In genomic region chr2:179976295-179976627, GRCm38 (mm10) we compare ENCODE assay signal across 8 mouse cellular contexts. TPM values are rescaled to one million over a fixed set of nuclear protein-coding genes. Genes with fewer than 3 reads are reported as not detected.
A peak's percentile ranks its signal among the peaks of the same experiment; 100 is the strongest.
DNase-seq lines count a peak whose midpoint lies in the region; ATAC-seq and TF ChIP-seq lines count a peak whose summit lies in the region.

No protein-coding gene starts in this region.

- no peak for TF ChIP-seq CTCF in CH12.LX (conservative IDR thresholded peaks at IDR 0.05 in 1 of 2, IDR thresholded peaks at IDR 0.05 in 1 of 2; ENCODE audit: low read depth in 2 of 2, low read length in 2 of 2)
- TF ChIP-seq CTCF in liver, embryonic 14.5 days (IDR thresholded peaks at IDR 0.05; ENCODE audit: low read depth): no peak

- WGBS in forebrain, embryonic 14.5 days: under 1% methylated on average over 33 of the region's 54 CpGs
- WGBS in liver, embryonic 14.5 days (ENCODE audit: insufficient replicate concordance): under 1% methylated on average over 46 of the region's 54 CpGs

- in situ Hi-C loops in CH12.LX (cut with MboI; ENCODE audit: low pct_ligation_motif_present, low pct_unique_long_range_greater_than_20kb, low sequenced_read_pairs): no loop called here

- H3K36me3 ChIP-seq in CH12.LX (replicated peaks in 1 of 2; ENCODE audit: control insufficient read depth in 1 of 2, insufficient read depth in 1 of 2, low read length in 1 of 2): peaks cover 0 to 11% of the 10 kb centered on the region in 2 experiments
- H3K36me3 ChIP-seq in forebrain, embryonic 14.5 days (ENCODE audit: control insufficient read depth, insufficient read depth, low read length): no peaks in the 10 kb centered on the region
- H3K36me3 ChIP-seq in liver, embryonic 14.5 days (replicated peaks; ENCODE audit: control insufficient read depth, insufficient read depth, low read depth): no peaks in the 10 kb centered on the region

- H3K4me3 ChIP-seq in CH12.LX (replicated peaks in 1 of 3; ENCODE audit: low read depth in 2 of 3, low read length in 2 of 3, poor library complexity in 1 of 3): peak overlapping the region; percentile 64 to 90 (median 85)
- peak overlapping the region; percentile 84 for H3K4me3 ChIP-seq in forebrain, embryonic 14.5 days (ENCODE audit: low read depth, low read length)
- peak overlapping the region; percentile 87 to 99 for H3K4me3 ChIP-seq in liver, embryonic 14.5 days (ENCODE audit: insufficient read depth in 1 of 2, low read depth in 2 of 2, low read length in 2 of 2)

- ATAC-seq in forebrain, embryonic 14.5 days: peak; percentile 59; the same call in 1 of the 2 replicates
- peak; percentile 44 for ATAC-seq in liver, embryonic 14.5 days (ENCODE audit: insufficient read depth)

- H3K27me3 ChIP-seq in CH12.LX (replicated peaks): no peaks in the 10 kb centered on the region
- no peaks in the 10 kb centered on the region for H3K27me3 ChIP-seq in forebrain, embryonic 14.5 days (replicated peaks; ENCODE audit: control insufficient read depth, insufficient read depth, low read length)
- no peaks in the 10 kb centered on the region for H3K27me3 ChIP-seq in liver, embryonic 14.5 days (ENCODE audit: control insufficient read depth, insufficient read depth, low read length)

- intact Hi-C loops in heart, postnatal 14 days (cut with DNase I): loop anchor here (2.0 kb wide), 1 partner anchor 67 kb away; the partner anchor contains the start of genes Psma7 and Ss18l1

- no peak for TF ChIP-seq EP300 in CH12.LX (IDR thresholded peaks at IDR 0.05; ENCODE audit: low read length)
- no peak for TF ChIP-seq EP300 in liver, embryonic 14.5 days (IDR thresholded peaks at IDR 0.05; ENCODE audit: low read depth)

- peak overlapping the region; percentile 58; the same call in 1 of the 2 replicates for H3K4me2 ChIP-seq in CH12.LX (ENCODE audit: insufficient read depth, low read depth, poor library complexity, severe bottlenecking)
- H3K4me2 ChIP-seq in forebrain, embryonic 14.5 days (ENCODE audit: low read length): peak overlapping the region; percentile 100; the same call in 1 of the 2 replicates
- H3K4me2 ChIP-seq in liver, embryonic 14.5 days (ENCODE audit: low read depth): peak overlapping the region; percentile 78

- no peak for TF ChIP-seq POLR2A in CH12.LX (IDR thresholded peaks at IDR 0.05; ENCODE audit: low read depth, low read length)

- TF ChIP-seq RAD21 in CH12.LX (IDR thresholded peaks at IDR 0.05; ENCODE audit: low read depth, low read length): no peak

- dilution Hi-C loops in CH12.LX (cut with MboI; ENCODE audit: extremely low pct_ligation_motif_present, extremely low pct_unique_long_range_greater_than_20kb, low sequenced_read_pairs): no loop called here

- H3K9me3 ChIP-seq in CH12.LX (replicated peaks; ENCODE audit: low read length): no peaks in the 10 kb centered on the region
- H3K9me3 ChIP-seq in forebrain, embryonic 14.5 days (replicated peaks; ENCODE audit: control insufficient read depth, low read length): no peaks in the 10 kb centered on the region
- no peaks in the 10 kb centered on the region for H3K9me3 ChIP-seq in liver, embryonic 14.5 days (ENCODE audit: control insufficient read depth, low read length)

- H3K27ac ChIP-seq in CH12.LX (ENCODE audit: insufficient read depth, low read depth): peak overlapping the region; percentile 16; the same call in 1 of the 2 replicates
- H3K27ac ChIP-seq in forebrain, embryonic 14.5 days (ENCODE audit: low read depth, low read length): peak overlapping the region; percentile 93
- H3K27ac ChIP-seq in liver, embryonic 14.5 days: peak overlapping the region; percentile 47

- peaks cover 14 to 40% of the 10 kb centered on the region in 2 experiments for H3K4me1 ChIP-seq in CH12.LX (ENCODE audit: control insufficient read depth in 1 of 2, insufficient read depth in 2 of 2)
- H3K4me1 ChIP-seq in forebrain, embryonic 14.5 days (ENCODE audit: control insufficient read depth, insufficient read depth, low read length): peaks cover 31% of the 10 kb centered on the region
- peaks cover 18 to 31% of the 10 kb centered on the region in 2 experiments for H3K4me1 ChIP-seq in liver, embryonic 14.5 days (replicated peaks; ENCODE audit: control insufficient read depth in 2 of 2, insufficient read depth in 2 of 2, low read length in 1 of 2)

- peak overlapping the region; percentile 95 for H3K9ac ChIP-seq in CH12.LX (ENCODE audit: insufficient read depth, low read depth)
- peak overlapping the region; percentile 79 for H3K9ac ChIP-seq in forebrain, embryonic 14.5 days (ENCODE audit: low read length)
- H3K9ac ChIP-seq in liver, embryonic 14.5 days (replicated peaks): peak overlapping the region; percentile 90

- H3K79me2 ChIP-seq in CH12.LX (replicated peaks; ENCODE audit: control insufficient read depth, extremely low read depth, insufficient read depth, poor library complexity, severe bottlenecking): peaks cover 15% of the 10 kb centered on the region

- peak; percentile 32 for DNase-seq in heart, adult 8-10 months (ENCODE audit: low spot score)
- no peak for DNase-seq in heart, postnatal 14 days
- DNase-seq in CH12.LX (ENCODE audit: extremely low read depth): no peak
- no peak for DNase-seq in forebrain, embryonic 14.5 days (ENCODE audit: low spot score)
- DNase-seq in liver, embryonic 14.5 days (ENCODE audit: low read depth in 3 of 3, low spot score in 3 of 3): no peak
- no peak for DNase-seq in Muller cell, postnatal 12 days (ENCODE audit: inconsistent ontology term)
- DNase-seq in kidney, postnatal 10 days: no peak
- DNase-seq in adrenal gland, postnatal 25 days: no peak

TF ChIP-seq in CH12.LX, 34 proteins besides CTCF, POLR2A, EP300 and RAD21:
- TF ChIP-seq SMC3 (IDR thresholded peaks at IDR 0.05; ENCODE audit: low read depth, low read length): no peak
- TF ChIP-seq CHD2 (IDR thresholded peaks at IDR 0.05; ENCODE audit: low read length): no peak
- no peak for TF ChIP-seq MYC (IDR thresholded peaks at IDR 0.05; ENCODE audit: low read depth, low read length)
- no peak for TF ChIP-seq MEF2A (IDR thresholded peaks at IDR 0.05; ENCODE audit: borderline replicate concordance, low read depth, low read length)
- TF ChIP-seq JUND (conservative IDR thresholded peaks at IDR 0.05; ENCODE audit: low read depth, low read length): no peak
- no peak for TF ChIP-seq USF2 (conservative IDR thresholded peaks at IDR 0.05; ENCODE audit: low read depth, low read length)
- TF ChIP-seq ZKSCAN1 (IDR thresholded peaks at IDR 0.05; ENCODE audit: borderline replicate concordance, low read depth, low read length): no peak
- TF ChIP-seq TCF12 (IDR thresholded peaks at IDR 0.05; ENCODE audit: low read depth, low read length): no peak
- no peak for TF ChIP-seq ZNF384 (IDR thresholded peaks at IDR 0.05; ENCODE audit: low read depth, low read length)

RNA-seq across cellular contexts. Expression of gene Taf4, which starts 0.2 kb away (rescaled TPM):
- 10 to 100 TPM; 13.0 to 21.5 (median 16.1) TPM for total RNA-seq in heart, adult 8-10 months (2022)
- 10 to 100 TPM; 15.8 to 19.0 TPM for total RNA-seq in heart, postnatal 14 days (2021)
- total RNA-seq in CH12.LX (2012; rRNA removed) (5.0 and 5.5 TPM in 2 replicates), CH12.LX (2014; rRNA removed) (3.0 and 3.5 TPM in 2 replicates)
- polyA plus RNA-seq in CH12.LX (2012; ENCODE audit: insufficient read length, low read depth): 14.5 and 19.0 TPM in 2 replicates
- 4.3 and 5.8 TPM in 2 replicates for polyA plus RNA-seq in forebrain, embryonic 14.5 days (2014; fragmentation: Nextera tagmentation; extraction: Ambion mirVana)
- 4.3 and 5.7 TPM in 2 replicates for polyA plus RNA-seq in liver, embryonic 14.5 days (2012; rRNA removed)
- 2.1 and 2.3 TPM in 2 replicates for polyA plus RNA-seq in liver, embryonic 14.5 days (2014; fragmentation: Nextera tagmentation; extraction: Ambion mirVana)
- total RNA-seq in adrenal gland, postnatal 25 days (2021): 18.8 and 25.3 TPM in 2 replicates

RNA-seq across cellular contexts. Expression of gene Lsm14b, which starts 48.5 kb away (rescaled TPM):
- 10 to 100 TPM; 63.9 to 69.4 (median 67.0) TPM for total RNA-seq in heart, adult 8-10 months (2022)
- 10 to 100 TPM; 57.3 to 61.8 TPM for total RNA-seq in heart, postnatal 14 days (2021)
- 16.5 and 16.9 TPM in 2 replicates for total RNA-seq in CH12.LX (2012; rRNA removed)
- total RNA-seq in CH12.LX (2014; rRNA removed): 12.2 and 12.6 TPM in 2 replicates
- polyA plus RNA-seq in CH12.LX (2012; ENCODE audit: insufficient read length, low read depth): 15.3 and 15.6 TPM in 2 replicates
- polyA plus RNA-seq in forebrain, embryonic 14.5 days (2014; fragmentation: Nextera tagmentation; extraction: Ambion mirVana): 17.9 and 29.1 TPM in 2 replicates
- polyA plus RNA-seq in liver, embryonic 14.5 days (2012; rRNA removed): 6.0 and 10.7 TPM in 2 replicates
- polyA plus RNA-seq in liver, embryonic 14.5 days (2014; fragmentation: Nextera tagmentation; extraction: Ambion mirVana): 1.5 and 1.7 TPM in 2 replicates
- total RNA-seq in adrenal gland, postnatal 25 days (2021): 45.1 and 47.4 TPM in 2 replicates

Comparison
In these comparisons a context has a peak if more than half of its experiments do, and no peak if none do; other contexts are left out.
1. H3K27ac ChIP-seq: peak in every context shown above with its lines; median percentile 93 in forebrain, embryonic 14.5 days; 47 in liver, embryonic 14.5 days; 16 in CH12.LX.